Mouse (Mus musculus): ENCODE results near the gene Hspa4.
"Not testable (repeated sequence)": the region's sequence is repeated elsewhere in the genome, so short reads cannot be mapped to it uniquely, and the experiment has no call there.

The Hspa4 gene

DNA sequence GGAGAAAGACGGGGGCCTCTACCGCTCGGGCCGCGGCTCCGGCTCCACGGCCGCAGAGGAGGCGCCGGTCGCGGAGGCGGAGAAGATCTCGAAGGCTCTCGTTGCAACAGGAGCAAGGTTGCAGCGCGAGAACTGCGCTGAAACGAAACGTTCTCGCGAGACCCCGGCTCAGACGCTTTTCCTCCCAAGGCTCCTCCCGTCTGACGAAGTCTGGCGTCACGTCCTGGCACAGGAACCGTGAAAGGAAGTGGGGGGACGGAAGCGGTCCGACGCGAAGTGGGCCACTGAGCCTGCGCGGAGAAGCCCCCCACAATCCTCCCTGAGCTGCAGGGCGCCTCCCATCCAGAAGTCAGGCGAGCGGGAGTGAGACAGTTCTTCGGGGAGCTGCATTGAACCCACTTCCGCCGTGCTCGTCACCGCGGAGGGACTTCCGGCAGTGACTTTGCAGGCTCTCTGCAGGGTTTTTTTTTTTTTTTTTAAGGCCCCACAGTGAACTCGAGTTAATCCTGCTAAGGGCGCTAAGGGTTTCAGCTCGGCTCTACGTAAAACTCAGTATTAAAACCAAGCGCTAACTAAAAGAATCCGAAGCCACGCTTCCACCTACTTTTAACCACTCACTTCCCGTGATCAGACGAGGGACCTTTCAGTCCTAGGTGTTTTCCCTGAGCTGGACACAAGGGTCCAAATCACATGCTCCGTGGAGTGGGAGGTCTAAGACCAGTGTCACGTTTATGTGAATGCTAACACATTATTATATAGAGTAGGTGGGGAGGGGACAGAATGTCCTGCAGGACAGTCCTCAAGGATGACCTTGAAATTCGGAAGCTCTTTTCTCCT lies at the start of gene Hspa4:
TSS of gene Hspa4 (minus strand) at position 128 of the 837 bp plus-strand sequence.
- DNase-seq, result peak; percentile 96

DNA sequence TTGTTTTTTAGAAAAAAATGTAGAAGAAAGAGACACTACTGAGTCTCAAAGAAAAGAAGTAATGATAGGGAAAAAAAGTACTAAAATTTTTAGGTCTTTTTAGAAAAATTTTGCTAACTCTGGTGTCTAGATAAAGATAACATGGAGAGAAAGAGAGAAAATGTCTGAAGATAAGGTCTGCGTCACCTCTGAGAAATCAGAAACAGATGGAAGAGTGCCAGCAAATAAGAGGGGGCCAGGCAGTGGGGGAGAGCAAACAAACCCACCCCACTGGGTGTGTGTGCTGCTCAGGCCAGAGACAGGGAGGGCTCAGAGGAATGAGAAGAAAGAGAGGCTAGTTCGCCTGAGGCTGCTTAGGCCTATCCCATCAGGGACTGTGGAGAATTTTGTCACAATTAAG lies 45.5 kb upstream of the Hspa4 start:
- DNase-seq, result no peak

DNA sequence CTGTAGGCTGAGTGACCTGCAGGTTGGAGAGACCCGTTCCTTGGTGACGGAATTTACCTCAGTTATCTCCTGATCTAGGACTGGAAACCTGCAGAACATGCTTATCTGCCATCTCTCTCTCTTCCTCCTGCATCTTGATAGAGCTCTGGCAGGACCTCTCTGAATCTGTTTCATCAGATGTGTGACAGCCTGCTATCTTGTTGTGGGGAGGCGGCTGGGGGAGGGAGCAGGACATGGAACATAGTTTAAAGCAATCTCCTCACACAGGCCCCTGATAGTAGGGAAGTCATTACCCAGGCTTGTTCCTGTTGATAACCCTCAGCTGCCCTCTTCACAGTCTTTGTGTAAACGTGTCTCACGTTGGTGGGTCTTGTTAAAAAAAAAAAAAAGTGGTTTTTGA lies 45.1 kb upstream of the Hspa4 start:
- peak; percentile 38 for DNase-seq

DNA sequence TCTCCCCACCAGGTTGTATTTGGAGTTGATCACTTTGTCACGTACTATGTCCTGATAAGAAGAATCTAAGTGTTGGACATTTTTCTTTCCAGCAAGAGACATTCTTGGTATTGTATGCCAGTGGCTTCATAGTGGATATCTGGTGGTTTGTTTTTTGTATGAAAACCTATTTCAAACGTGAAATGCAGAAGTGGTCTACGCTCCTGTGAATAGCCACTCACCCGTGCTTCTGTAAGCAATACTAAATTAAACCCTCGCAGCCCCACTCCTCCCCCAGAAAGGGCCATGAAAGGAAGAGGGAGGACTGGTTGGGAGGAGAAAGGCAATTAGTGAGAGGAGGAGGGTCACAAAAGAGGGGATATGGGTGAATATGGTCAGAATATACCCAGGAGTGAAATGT lies 42.5 kb upstream of the Hspa4 start:
- no peak for DNase-seq

DNA sequence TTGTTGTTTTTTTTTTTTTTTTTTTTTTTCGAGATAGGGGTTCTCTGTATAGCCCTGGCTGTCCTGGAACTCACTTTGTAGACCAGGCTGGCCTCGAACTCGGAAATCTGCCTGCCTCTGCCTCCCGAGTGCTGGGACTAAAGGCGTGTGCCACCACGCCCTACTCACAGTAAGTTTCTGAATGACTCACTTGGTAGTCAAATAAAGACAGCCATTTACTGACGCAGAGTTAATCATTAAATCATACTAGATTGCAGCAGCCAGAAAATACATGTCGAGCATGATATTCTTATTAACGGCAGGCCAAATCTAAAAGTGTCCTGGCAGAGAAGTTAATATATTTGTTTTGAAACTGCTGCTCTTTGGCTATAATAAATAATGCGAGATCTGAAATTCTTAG lies 40.8 kb upstream of the Hspa4 start:
- DNase-seq, result not testable (repeated sequence)

DNA sequence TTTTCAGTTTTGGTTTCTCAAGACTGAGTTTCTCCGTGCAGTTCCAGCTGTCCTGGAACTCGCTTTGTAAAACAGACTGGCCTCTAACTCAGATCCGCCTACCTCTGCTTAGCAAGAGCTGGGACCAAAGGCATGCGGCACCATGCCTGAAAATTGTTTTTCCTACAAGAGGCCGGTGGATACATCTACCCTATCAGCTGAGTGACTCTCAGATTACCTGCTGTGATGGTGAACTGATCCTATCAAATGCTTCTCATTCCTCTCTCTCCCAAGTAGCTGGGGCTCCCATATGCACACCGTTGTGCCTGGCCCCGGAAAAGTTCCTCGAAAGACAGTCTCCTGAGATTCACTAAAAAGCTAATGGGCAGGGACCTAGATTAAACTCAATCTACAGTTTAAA lies 37.4 kb upstream of the Hspa4 start:
- no peak for DNase-seq

DNA sequence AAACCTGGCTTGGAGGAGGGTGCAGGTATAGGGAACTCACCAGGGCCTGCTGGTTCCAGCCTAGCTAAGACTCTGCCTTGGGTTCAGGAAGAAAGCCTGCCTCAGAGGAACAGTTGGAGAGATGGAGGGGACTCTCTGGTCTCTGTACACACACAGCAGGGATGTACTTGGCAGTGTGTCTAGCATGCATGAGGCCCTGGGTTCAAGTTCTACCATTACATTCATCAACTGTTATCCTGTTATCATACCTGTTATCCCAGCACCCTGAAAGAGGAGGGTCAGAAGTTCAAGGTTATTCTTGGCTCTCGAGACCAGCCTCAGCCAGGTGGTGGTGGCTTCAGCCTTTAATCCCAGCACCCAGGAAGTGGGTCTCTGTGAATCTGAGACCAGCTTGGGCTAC lies 36.7 kb upstream of the Hspa4 start:
- no peak for DNase-seq

DNA sequence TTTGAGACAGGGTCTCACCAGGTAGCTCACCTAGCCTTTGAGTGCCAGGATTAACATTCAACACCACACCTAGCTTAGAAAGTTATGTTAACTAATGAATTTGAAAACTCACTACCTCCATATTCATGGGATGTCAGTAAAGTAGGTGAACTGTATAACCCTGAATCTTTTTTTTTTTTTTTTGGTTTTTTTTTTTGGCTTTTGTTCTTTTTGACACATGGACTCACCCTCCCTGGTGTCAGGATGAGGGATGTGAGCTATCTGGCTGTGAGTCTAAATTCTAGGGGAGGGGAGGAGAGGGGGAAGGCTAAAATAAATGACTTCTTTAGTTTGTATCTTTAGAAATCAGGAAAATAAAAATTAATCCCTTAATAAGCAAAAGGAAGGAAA lies 35.9 kb upstream of the Hspa4 start:
- no peak for DNase-seq

DNA sequence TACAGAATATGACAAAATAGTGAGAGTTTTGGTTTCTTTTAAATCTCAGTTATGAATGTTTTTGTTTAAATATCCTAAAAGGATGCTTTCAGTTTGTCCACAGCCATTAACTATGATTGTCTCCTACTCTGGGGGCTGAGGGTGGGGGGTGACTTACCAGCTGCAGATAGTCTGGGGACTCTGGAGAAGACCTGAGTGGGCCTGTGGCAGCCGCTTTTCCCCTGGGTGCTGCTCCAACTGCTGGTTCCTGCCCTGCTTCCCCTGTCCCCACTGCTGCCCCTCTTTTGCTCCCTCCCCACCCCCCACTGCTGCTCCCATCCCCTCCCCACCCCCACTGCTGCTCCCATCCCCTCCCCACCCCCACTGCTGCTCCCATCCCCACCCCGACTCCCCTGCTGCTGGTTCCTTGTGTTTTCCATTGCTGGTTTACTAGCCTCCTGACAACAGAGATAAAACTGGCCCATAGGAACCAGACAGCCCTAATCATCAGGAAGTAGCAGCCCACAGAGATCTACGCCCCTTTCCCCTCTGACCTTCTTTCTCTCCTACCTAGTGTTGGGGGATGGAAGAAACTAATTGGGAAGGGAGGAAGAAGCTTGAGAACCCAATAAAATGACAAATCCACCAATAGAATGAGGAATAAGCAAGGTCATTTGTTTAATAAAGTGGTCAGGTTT lies 35.4 kb upstream of the Hspa4 start:
- DNase-seq, result no peak

DNA sequence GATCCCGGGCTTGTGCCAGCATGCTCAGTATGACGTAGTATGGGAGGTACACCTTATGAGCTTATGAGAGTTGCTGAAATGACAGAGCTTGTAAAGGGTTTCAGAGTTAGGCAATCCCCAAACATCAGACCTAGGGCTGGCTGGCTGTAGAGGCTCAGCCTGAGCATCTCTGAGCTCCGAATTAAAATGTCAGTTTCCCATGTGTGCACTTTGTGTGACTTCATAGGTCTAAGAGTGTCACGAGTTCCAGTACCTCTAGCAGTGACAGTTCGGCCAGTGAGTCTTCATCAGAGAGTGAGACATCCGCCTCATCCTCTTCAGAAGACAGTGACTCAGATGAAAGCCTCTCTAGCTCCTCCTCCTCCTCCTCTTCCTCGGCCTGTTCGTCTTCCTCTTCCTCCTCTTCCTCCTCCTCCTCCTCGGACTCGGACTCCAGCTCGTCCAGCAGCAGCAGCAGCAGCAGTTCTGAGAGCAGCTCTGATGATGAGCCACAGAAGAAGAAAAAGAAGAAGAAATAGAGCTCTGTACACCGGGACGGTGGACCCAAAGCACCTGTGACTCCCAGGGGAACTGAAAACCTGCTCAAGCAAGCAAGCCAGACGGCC lies 31.9 kb upstream of the Hspa4 start:
- no peak for DNase-seq

DNA sequence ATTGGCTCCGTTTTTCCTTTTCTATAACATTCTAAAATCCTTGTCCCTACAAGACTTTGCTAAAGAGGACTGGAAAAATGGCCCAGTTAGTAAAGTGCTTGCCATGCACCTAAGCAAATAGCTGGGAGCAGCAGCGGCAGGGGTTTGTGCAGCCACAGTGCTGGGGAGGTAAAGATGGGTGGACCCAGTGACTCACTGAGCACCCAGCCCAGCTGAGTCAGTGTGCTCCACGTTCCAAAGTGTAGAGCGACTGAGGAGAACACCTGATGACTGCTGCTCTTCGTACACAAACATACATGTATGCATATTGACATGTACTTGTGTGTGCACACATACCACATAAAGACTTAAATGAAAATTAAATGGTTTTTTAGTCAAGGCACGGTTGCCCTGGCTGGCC lies 30.9 kb upstream of the Hspa4 start:
- no peak for DNase-seq

DNA sequence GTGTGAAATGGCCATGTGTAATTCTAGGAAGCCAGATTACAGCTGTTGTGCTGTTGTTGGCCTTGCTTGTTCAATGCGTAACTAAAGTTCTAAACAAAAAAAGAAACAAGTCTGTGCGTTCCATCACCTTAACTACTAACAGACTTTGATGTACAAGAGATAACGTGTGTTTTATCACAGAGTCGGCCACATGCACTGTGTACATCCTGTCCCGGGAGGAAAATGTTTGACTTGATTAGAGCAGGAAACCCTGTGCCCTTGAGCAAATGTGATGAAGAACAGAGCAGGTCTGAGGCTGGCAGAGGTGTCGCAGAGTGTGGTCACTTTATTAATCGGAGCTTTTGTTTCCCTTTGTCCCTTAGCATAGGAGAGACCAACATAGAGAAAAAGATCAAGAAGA lies 30.1 kb upstream of the Hspa4 start:
- DNase-seq, result no peak

DNA sequence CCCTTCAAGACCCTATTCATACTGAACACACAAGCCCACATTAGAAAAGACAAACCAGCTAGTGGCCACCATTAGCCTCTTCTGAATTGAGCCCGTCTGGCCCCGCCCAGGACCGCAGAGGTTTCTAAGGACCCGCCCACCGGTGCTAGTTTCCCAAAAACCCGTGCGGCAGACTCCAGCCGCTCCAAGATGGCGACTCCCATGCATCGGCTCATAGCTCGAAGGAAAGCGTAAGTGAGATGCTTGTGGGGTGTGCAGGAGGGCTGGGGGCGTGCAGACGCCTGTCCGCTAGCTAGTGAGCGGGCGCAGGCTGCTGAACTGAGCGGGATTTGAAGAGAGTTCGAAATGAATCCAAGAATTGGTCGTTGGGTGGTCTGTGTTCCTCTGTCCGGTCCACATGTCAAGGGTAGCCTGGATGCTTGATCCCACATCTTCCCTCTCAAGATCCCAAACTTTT lies 24.3 kb upstream of the Hspa4 start, which contains the start of gene Zcchc10:
TSS of gene Zcchc10 (plus strand) at position 168 of the 457 bp plus-strand sequence.
- peak; percentile 92 for DNase-seq

DNA sequence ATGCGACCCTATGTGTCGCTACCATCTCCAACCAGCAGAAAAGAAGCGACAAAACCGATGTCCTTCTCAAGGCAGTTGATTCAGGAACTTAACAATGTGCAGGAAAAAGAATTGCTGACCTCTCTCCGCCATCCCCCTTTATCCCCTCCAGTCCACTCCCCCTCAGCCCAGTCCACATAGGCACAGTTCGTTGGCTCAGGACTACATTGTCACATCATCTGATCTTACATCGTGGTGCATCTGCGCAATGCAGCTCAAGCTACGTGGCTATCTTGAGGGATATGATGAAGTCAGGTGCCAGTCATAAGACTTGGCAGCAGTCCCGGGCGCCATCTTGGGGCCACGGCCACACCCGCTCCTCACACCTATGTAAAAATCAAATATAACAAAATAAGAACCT lies 19.6 kb upstream of the Hspa4 start:
- DNase-seq, result not testable (repeated sequence)

DNA sequence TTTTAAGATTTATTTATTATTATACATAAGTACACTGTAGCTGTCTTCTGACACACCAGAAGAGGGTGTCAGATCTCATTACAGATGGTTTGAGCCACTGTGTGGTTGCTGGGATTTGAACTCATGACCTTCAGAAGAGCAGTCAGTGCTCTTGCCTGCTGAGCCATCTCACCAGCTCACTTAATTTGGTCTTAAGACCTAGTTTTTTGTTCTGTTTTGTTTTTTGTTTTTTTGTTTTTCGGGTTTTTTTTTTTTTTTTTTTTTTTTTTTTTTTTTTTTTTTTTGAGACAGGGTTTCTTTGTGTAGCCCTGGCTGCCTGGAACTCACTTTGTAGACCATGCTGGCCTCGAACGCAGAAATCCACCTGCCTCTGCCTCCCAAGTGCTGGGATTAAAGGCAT lies 18.3 kb upstream of the Hspa4 start:
- DNase-seq, result not testable (repeated sequence)

DNA sequence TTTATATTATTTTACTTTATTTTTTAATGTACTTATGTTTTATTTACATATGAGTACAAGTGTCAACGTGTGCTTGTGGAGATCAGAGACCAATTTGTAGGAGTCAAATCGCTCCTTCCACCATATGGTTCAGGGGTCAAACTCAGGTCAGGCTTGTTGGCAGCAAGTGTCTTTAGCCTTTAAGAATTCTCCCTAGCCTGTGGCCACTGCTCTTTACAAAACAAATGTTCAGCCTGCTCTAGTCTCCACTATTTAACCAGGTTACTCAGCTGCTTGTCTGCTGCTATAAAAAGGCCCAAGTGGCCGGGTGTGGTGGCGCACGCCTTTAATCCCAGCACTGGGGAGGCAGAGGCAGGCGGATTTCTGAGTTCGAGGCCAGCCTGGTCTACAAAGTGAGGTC lies 17.8 kb upstream of the Hspa4 start:
- DNase-seq, result no peak

DNA sequence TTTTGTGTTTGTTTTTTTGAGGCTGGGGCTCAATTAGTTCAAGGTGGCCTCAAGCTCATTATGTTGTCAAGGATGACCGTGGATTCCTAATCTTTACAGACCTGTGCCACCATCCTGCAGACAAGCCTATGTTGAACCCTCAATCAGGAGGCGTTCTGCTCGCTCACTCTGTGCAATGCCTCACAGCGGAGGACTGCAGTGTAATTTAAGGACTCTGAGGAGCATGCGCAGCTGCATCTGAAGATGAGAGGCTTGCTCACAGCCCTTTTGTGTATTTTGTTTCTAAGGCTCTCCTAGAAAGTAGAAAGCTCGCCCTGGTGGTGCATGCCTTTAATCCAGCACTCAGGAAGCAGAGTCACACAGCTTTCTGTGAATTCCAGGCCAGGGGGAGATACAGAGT lies 16.7 kb upstream of the Hspa4 start:
- no peak for DNase-seq

DNA sequence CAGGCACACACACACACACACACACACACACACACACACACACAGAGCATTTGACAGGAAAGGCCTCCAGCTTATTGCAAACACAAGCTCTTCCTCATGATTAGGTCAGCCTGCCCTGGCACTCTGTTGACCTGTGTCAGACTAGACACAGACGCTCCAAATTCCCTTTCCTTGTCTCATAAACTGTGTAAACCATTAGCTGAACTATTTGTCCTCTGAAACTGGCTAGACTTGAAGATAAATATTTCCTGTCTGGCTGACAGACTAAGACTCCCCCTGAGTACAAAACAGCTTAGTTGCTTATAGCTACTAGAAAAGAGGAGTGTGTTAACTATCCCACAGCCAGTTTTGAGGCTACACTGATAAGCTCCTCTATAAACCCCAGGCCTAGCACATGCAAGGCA lies 14.5 kb upstream of the Hspa4 start:
- DNase-seq, result peak; percentile 12

DNA sequence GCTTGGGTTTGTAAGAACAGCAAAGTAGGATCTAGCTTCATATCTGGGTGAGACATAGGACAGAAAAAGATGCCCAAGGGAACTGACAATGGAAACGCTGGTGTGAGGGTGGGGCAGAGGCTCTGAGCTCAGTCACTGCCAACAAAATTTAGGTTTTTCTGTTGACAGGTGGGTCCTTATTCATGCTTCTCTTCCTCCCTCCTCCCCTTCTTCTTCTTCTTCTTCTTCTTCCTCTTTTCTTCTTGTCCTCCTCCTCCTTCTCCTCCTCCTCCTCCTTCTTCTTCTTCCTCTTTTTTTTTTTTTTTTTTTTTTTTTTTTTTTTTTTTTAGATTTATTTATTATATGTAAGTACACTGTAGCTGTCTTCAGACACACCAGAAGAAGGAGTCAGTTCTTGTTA lies 12.6 kb upstream of the Hspa4 start:
- not testable (repeated sequence) for DNase-seq

DNA sequence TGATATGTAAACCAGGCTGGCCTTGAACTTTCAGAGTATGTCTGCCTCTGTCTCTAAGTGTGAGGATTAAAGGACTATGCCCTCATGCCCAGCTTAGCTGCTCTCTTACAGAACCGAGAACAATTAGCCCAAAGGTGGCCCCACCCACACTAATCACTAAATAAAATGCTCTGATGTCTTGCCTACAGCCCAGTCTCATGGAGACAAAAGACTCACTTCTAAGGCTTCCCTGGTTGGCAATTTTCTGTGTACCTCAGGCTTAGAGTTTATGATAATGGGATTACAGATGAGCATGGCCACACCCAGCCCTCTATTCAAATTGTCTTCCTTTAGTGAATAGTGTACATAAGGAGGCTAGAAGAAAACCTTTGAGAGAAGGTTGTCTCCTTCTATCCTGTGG lies 11.1 kb upstream of the Hspa4 start:
- DNase-seq, result no peak

DNA sequence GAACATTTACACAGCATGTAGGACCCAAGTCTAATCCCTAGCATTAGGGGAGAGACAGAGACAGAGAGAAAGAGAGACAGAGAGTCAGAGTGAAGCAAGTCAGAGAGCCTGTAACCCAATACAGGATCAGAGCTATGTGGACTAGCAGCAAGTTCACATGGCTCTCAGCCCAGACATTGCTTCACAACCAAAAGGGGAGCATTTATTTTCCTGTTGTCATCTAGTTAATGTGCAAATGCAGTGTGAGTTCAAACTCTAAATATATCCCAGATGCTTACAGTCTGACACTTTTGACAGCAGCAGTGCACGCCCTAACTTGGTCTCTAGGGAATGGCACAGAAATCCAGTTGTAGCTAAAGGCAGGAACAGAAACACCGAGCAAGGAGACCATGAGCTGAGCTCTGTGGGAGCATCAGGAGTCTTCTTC lies 8.6 kb upstream of the Hspa4 start:
- no peak for DNase-seq

DNA sequence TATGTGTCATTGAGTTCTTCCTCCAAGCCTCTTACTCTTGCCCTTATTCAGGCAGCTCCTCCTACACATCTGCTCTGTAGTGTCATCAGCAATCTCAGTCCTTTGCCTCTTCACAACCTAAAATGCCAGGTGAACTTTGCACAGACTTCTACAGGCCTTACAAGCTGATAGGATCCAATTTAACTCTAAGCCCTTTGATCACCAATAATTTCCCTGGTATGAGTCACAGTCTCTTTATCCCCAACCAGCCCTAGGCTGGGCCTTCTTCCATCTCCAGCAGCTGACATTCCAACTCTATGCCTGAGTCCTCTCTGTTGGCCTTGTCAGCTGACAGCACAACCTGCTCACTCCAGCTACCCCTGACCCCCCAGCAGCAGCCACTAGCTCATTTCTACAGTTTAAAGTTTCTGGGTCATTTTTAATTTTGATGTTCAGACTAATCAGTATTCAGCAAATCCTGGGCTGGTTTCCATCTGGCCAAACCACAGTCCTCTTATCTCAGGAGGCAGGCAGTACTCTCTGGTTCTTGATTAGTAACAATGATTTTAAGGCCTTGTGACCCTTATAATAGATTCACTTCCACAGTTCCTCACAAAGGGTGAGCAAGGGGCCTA lies 8.1 kb upstream of the Hspa4 start:
- peak; percentile 6 for DNase-seq

DNA sequence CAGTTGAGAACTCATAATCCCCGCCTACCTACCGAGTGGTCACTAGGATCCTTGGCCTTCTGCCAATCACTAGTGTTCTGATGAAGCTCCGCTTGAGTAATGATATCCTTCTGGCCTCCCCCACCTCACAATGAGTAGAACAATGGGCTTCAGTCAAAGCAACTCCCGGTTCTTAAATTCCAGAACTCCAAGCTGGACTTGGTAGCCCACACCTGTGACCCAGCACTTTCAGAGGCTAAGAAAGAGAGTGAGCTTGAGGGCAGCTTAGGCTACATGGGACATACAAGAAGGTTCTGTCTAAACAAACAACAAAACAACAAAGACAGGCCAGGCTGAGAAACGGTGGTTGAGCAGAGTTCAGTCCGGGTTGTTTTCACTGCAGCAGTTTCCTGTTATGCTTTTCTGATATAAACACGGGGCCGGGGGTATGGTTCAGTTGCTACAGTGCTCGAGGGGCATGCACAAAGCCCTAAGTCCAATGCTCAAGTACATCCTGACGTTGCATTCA lies 7.4 kb upstream of the Hspa4 start:
- DNase-seq, result no peak
